Mouse (Mus musculus) cortical plate, adult 2 months (tissue): ENCODE data around the gene Ttc28. TPM values are rescaled to one million over a fixed set of nuclear protein-coding genes. Genes with fewer than 3 reads are reported as not detected.

Experiments
- H3K27ac ChIP-seq: fragments of 200-500 bp; 2 replicates; pipeline ENCODE4 v1.5.1; 2012; ENCODE audit warnings: low read length, control low read depth, inconsistent platforms; ENCODE audit not compliant: insufficient read depth
- H3K4me1 ChIP-seq: fragments of 200-500 bp; 2 replicates; pipeline ENCODE4 v1.6.1; 2011; ENCODE audit warnings: low read length; ENCODE audit not compliant: control insufficient read depth, insufficient read depth
- H3K4me3 ChIP-seq: fragments of 200-500 bp; 2 replicates; pipeline ENCODE4 v1.5.1; 2011; ENCODE audit warnings: mild to moderate bottlenecking, low read length, control low read depth; ENCODE audit not compliant: insufficient read depth
- CTCF ChIP-seq: fragments of 200-500 bp; IDR thresholded peaks from 2 replicates; pipeline ENCODE4 v1.5.1; 2011; ENCODE audit warnings: mild to moderate bottlenecking, control low read depth, low read length; ENCODE audit not compliant: insufficient read depth; ENCODE audit errors: extremely low read depth
- POLR2A ChIP-seq: fragments of 200-500 bp; IDR thresholded peaks from 2 replicates; pipeline ENCODE4 v1.6.1; 2011; ENCODE audit warnings: mild to moderate bottlenecking, low read length, control low read depth; ENCODE audit not compliant: insufficient read depth; ENCODE audit errors: extremely low read depth
- polyA plus RNA-seq: library from polyadenylated mRNA; depleted of rRNA; stranded (reverse); fragments of >200 nt; gene quantifications from 2 replicates; pipeline ENCODE4 v1.2.3, GENCODE M21; 2012

Gene Ttc28
- polyA plus RNA-seq, 1 experiment: 3.7 TPM

DNA sequence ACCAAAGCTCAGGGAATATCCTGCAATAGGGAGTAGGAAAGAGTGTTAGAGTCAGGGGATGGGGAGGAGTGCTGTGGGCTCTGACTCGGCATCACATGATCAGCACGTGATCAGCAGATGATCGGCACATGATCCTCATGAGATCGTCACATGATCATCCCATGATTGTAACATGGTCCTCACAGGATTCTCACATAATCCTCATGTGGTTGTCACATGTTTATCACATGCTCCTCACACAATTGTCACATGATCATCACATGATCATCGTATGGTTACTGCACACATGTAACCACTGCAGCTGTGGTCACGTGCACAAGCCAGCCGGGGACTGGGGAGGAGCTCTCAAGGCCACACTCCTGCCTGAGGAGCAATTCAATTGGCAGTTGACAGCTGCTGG, 264.8 kb downstream of the Ttc28 start:
- peaks cover 2% of the 10 kb centered on the region; the same call in 1 of the 2 replicates for H3K4me1 ChIP-seq
- TF ChIP-seq CTCF (no peak), POLR2A (no peak)
- no peak overlapping the region for H3K27ac ChIP-seq
- H3K4me3 ChIP-seq: no peak overlapping the region

DNA sequence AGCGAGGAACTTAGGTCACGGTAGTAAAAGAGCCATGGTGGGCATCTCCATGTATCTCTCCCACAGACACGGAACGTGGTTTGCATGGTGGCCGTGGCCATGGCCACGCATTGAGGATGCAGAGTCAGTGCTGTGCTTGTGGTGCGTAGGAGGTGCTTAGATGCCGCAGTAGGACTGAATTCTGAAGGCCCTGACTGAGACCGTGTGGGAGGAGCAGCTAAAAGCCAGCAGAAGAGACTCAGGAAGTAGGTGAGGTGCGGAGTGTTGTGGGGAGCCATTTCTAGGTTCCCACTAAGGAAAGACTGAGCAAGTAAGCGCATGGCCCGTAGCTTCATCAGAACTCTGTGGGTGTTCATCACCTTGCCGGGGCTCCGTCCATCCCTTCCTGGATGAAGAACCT, 271.0 kb downstream of the Ttc28 start:
- no peak for TF ChIP-seq POLR2A
- no peak for TF ChIP-seq CTCF
- Histone ChIP-seq H3K4me1 (peaks cover 2% of the 10 kb centered on the region; the same call in 1 of the 2 replicates), H3K27ac (no peak overlapping the region), H3K4me3 (no peak overlapping the region)

DNA sequence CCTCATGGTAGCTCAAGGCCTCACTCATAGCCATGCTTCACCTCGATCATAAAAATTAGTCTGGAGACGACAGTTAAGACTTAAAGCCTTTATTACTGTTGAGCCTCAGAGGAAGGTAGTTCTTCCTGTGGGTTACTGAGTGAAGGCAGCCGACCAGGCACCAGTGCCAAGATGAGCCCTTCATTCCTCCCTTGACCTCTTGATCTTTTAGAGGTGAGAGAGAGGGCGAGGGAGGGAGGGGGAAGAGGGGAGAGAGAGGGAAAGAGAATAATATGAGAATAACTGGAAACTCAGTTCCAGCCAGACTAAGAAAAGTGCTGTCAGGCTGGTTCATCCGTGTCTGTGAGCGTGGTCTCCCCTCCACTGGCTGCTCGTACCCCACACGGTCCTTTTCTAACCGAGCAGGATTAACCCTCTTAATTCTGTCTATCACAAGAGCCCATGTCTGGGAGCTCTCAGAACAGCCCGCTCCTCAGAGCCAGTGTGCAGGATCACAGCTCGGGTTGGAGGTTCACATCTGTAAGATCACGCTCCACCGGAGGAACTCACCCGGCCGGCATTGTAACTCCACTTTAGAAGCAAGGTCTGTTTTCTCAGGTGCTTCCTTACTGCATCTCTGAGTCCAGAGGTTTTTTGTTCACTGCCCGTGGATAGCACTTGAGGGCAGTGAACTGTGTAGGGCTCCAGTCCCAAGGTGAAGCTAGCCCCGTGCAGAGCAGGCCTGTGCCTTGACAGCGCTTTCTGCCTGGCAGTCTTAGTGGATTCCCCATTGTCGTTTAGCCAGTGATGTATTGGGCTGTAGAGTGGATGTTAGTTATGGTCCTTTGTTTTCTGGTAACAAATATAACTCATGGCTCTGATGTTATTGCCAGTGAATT, 272.5 kb downstream of the Ttc28 start:
- no peak overlapping the region for H3K27ac ChIP-seq
- peaks cover 5% of the 10 kb centered on the region; the same call in 1 of the 2 replicates for H3K4me1 ChIP-seq
- H3K4me3 ChIP-seq: no peak overlapping the region
- no peak for TF ChIP-seq POLR2A
- TF ChIP-seq CTCF: no peak

DNA sequence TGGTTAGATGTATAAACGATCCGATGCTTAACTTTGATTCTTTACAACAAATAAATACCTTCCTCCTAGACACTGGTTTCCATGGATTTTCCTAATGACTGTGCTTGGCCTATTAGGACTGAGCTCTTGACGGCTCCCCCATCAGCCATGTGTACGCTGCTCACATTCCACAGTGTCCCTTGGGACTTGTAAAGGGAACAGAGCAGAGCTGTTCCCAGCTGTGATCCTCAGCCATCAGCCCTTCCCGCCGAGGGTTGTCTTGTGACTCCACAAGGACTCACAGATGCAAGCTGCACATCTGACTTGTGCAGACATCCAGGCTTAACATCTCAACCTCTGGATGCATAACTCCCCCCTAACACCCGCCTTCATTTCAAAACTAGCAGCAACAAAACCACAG, 275.0 kb downstream of the Ttc28 start:
- Histone ChIP-seq H3K4me1 (peaks cover 5% of the 10 kb centered on the region; the same call in 1 of the 2 replicates), H3K27ac (no peak overlapping the region), H3K4me3 (no peak overlapping the region)
- TF ChIP-seq CTCF (no peak), POLR2A (no peak)

DNA sequence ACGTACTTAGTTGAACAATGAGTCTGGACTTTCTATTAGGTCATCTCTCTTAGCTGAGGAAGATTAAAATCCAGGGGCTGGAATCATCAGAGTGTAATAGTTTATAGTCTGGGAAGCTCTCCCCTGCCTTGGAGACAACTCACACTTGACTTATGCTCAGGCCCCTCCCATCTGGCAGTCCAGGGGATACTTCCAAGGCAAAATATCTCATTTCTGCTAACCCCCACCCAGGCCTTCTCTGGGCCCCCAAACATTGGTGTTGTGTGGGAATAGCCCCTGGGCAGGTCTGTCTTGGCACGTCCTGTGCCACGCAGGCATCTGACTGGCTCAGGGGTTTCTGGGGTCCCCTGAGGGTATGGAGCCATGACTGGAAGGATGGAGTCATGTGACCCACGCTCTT, 275.7 kb downstream of the Ttc28 start:
- Histone ChIP-seq H3K4me3 (no peak overlapping the region), H3K4me1 (peaks cover 5% of the 10 kb centered on the region; the same call in 1 of the 2 replicates), H3K27ac (no peak overlapping the region)
- TF ChIP-seq POLR2A: no peak
- TF ChIP-seq CTCF: no peak

DNA sequence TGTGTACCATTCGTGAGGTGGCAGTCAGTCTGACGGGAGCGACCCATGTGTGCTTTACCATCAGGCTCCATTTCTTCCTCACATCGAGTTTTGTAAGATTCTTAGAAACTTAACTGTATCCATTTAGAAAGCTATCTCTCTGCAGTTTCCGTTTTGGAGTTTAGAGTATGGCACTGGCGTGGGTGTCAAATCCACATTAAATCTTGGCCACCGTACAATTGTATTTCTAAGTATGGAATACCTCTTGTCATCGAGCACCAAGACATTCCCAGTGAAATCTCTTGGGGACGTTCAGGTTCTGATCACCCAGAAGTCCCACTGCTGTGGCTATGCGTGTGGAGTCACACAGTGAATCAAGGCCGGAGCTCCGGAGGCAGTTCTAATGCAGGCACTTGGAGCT, 276.3 kb downstream of the Ttc28 start:
- Histone ChIP-seq H3K4me3 (no peak overlapping the region), H3K4me1 (peaks cover 5% of the 10 kb centered on the region; the same call in 1 of the 2 replicates), H3K27ac (no peak overlapping the region)
- no peak for TF ChIP-seq POLR2A
- TF ChIP-seq CTCF: no peak

DNA sequence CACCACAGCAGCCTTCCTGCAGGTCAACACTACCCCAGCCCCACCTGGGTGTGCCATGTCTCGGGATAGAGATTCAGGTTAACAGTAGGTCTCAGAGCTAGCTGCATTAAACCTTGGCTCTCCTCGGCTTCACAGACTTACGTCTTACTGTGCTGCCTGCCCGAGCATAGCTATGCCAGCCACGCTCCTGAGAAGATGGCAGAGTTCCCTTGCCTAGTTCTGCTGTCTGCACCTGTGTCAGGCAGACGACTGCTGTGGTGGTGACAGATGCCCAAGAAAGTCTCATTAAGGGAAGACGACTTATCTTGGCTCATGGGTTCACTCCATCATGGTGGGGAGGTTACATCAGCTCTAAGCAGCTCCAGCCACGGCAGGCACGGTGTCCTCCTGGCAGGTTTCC, 278.7 kb downstream of the Ttc28 start:
- Histone ChIP-seq H3K4me1 (peaks cover 5% of the 10 kb centered on the region; the same call in 1 of the 2 replicates), H3K27ac (no peak overlapping the region), H3K4me3 (no peak overlapping the region)
- TF ChIP-seq POLR2A: no peak
- no peak for TF ChIP-seq CTCF

DNA sequence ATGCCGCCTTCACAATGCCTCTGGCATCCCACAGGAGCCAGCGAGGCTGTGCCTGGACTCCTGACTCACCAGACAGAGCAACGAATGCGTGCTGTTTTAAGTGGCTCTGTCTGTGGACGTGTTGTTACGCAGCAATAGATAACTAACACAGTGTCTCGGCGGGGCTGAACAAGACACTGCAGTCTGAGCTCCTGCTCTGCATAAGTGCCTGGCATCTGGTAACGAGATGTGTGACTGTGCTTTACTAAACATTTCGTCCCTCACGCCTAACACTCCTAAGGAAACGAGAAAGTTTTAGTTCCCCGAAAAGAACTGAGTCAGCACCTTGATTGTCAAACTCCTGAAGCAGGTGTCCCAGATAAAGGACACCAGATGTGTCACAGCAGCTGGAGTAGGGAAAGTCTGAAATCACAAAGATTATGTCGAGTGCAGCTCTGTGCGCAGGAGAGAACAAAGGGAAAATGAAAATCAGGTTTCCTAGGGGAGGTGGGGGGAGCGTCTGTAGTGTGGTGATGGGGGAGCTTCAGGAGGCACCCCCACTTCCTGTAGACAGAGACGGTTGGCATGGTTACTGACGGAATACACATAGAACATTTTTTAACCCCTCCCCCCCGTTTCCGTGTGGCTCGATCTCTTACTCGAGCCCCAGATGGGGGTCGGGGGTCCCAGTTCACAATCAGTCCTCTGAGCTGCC, 280.2 kb downstream of the Ttc28 start:
- Histone ChIP-seq H3K27ac (no peak overlapping the region), H3K4me3 (no peak overlapping the region)

DNA sequence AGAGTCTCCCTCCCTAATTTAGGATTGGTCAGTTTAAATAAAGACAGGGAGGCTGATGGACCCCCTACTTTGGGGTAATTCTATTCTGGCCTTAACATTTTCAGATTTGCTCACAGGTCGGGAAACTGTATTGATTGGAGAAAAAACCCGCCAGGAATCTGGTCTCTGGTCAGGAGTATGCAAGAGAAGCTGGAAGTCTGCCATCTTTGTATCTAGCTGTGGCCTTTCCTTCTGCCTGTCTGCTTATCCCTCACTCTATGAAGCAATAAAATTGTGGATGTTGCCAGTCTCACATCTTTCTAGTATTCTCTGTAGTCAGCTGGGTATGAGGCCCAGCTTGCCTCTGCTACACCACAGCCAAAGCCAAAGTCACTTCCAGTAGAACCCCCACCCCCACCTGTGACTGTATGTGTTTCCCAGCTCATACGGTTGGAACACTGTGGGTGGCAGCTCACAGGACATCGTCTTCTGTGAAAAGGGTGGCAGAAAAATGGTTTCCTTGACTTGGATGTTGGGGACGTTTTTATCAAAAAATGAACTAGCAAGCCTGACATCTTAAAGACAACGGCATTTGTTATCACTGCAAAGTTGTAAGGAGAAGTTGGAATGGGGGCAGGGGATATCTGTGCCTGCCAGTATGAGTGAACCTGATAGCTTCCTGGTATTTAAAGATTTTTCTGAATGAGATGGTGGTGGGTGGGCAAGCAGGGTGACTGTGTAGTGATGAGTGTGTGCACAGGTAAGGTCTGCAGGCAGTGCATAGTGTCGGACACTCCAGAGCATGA, 281.7 kb downstream of the Ttc28 start:
- TF ChIP-seq POLR2A (no peak), CTCF (no peak)
- H3K4me1 ChIP-seq: no peaks in the 10 kb centered on the region
- no peak overlapping the region for H3K4me3 ChIP-seq

More for the DNA sequence above, 280.2 kb downstream of the Ttc28 start:
- 0 out of 2 replicates have a peak, but pooled peaks cover 3% of the 10 kb centered on the region for H3K4me1 ChIP-seq
- no peak for TF ChIP-seq POLR2A
- TF ChIP-seq CTCF: no peak

More for the DNA sequence above, 281.7 kb downstream of the Ttc28 start:
- no peak overlapping the region for H3K27ac ChIP-seq
